Mouse (Mus musculus) heart, adult 11 months (tissue): ENCODE results near the gene Rbm4.
"Not testable (repeated sequence)": the region's sequence is repeated elsewhere in the genome, so short reads cannot be mapped to it uniquely, and the experiment has no call there.

Source experiments
- DNase-seq: peaks from one replicate; pipeline ENCODE4 v3.0.0; 2022

Gene Rbm4

GRCm38 (mm10) chr19:4795929-4796328, 2.2 kb upstream of the Rbm4 start:
- DNase-seq: no peak

GRCm38 (mm10) chr19:4793281-4793830, 345 bp downstream of the Rbm4 start:
- DNase-seq: no peak

- peak; percentile 31 for DNase-seq
Observed at GRCm38 (mm10) chr19:4786313-4786712, 7.4 kb downstream of the Rbm4 start.

- DNase-seq: peak; percentile 54
Observed at GRCm38 (mm10) chr19:4785206-4785605, 8.5 kb downstream of the Rbm4 start.

- peak; percentile 71 for DNase-seq
Observed at GRCm38 (mm10) chr19:4782891-4783290, 10.8 kb downstream of the Rbm4 start.

- peak; percentile 73 for DNase-seq
Observed at GRCm38 (mm10) chr19:4772785-4773184, 20.9 kb downstream of the Rbm4 start.

GRCm38 (mm10) chr19:4767507-4768148, 26.1 kb downstream of the Rbm4 start:
- peak; percentile 74 for DNase-seq

GRCm38 (mm10) chr19:4762876-4763275, 30.8 kb downstream of the Rbm4 start:
- peak; percentile 78 for DNase-seq

GRCm38 (mm10) chr19:4760544-4760943, 33.2 kb downstream of the Rbm4 start:
- not testable (repeated sequence) for DNase-seq

- DNase-seq: no peak
Observed at GRCm38 (mm10) chr19:4756921-4757320, 36.8 kb downstream of the Rbm4 start.

GRCm38 (mm10) chr19:4756193-4756911, 37.3 kb downstream of the Rbm4 start, which contains the start of gene Rbm4b:
Rbm4b (plus strand) TSS chr19:4756497.
- DNase-seq: peak; percentile 100

GRCm38 (mm10) chr19:4755565-4756192, 38.0 kb downstream of the Rbm4 start:
- peak; percentile 98 for DNase-seq

- no peak for DNase-seq
Observed at GRCm38 (mm10) chr19:4749975-4750374, 43.7 kb downstream of the Rbm4 start.

- DNase-seq: peak; percentile 86
Observed at GRCm38 (mm10) chr19:4748493-4748892, 45.2 kb downstream of the Rbm4 start.

- peak; percentile 80 for DNase-seq
Observed at GRCm38 (mm10) chr19:4747631-4748312, 45.9 kb downstream of the Rbm4 start.

GRCm38 (mm10) chr19:4746611-4747010, 47.1 kb downstream of the Rbm4 start:
- peak; percentile 96 for DNase-seq

GRCm38 (mm10) chr19:4745681-4746080, 48.0 kb downstream of the Rbm4 start:
- peak; percentile 88 for DNase-seq

- peak; percentile 89 for DNase-seq
Observed at GRCm38 (mm10) chr19:4745057-4745456, 48.6 kb downstream of the Rbm4 start.

GRCm38 (mm10) chr19:4744026-4744425, 49.7 kb downstream of the Rbm4 start:
- peak; percentile 82 for DNase-seq

GRCm38 (mm10) chr19:4743524-4743923, 50.2 kb downstream of the Rbm4 start:
- DNase-seq: no peak

- peak; percentile 61 for DNase-seq
Observed at GRCm38 (mm10) chr19:4742229-4742628, 51.5 kb downstream of the Rbm4 start.

- DNase-seq: no peak
Observed at GRCm38 (mm10) chr19:4741482-4741881, 52.2 kb downstream of the Rbm4 start.

- peak; percentile 73 for DNase-seq
Observed at GRCm38 (mm10) chr19:4739762-4740161, 53.9 kb downstream of the Rbm4 start.
